Mouse (Mus musculus) lung, adult 18-20 months (tissue): ENCODE data around the gene Zfp428.

Source experiments
- DNase-seq, 2 experiments: peaks; one replicate each; pipeline ENCODE4 v3.0.0; 2022; ENCODE audit warnings: mixed read lengths in 2 of 2

The Zfp428 gene

GRCm38 (mm10) chr7:24523723-24524122, 16.9 kb downstream of the Zfp428 start:
- no peak for DNase-seq

GRCm38 (mm10) chr7:24524978-24525377, 18.2 kb downstream of the Zfp428 start:
- DNase-seq = no peak

- DNase-seq = no peak
These were observed 19.0 kb downstream of the Zfp428 start for GRCm38 (mm10) chr7:24525686-24526420.

GRCm38 (mm10) chr7:24528861-24529260, 22.1 kb downstream of the Zfp428 start:
- no peak for DNase-seq

- DNase-seq = no peak
These were observed 22.8 kb downstream of the Zfp428 start for GRCm38 (mm10) chr7:24529580-24529979.

GRCm38 (mm10) chr7:24530062-24530931, 23.5 kb downstream of the Zfp428 start, which contains the start of gene Irgq:
TSS of gene Irgq (plus strand) at chr7:24530689.
- peak; percentile 98 to 99 for DNase-seq

GRCm38 (mm10) chr7:24531211-24531971, 24.6 kb downstream of the Zfp428 start:
- peak; percentile 72 to 80 for DNase-seq

- DNase-seq = no peak
These were observed 26.3 kb downstream of the Zfp428 start for GRCm38 (mm10) chr7:24533031-24533571.

GRCm38 (mm10) chr7:24533806-24534205, 27.0 kb downstream of the Zfp428 start:
- no peak for DNase-seq

- DNase-seq = no peak
These were observed 27.5 kb downstream of the Zfp428 start for GRCm38 (mm10) chr7:24534301-24534700.

- DNase-seq = no peak
These were observed 30.3 kb downstream of the Zfp428 start for GRCm38 (mm10) chr7:24537081-24537480.

GRCm38 (mm10) chr7:24537591-24537990, 30.8 kb downstream of the Zfp428 start:
- DNase-seq = no peak

GRCm38 (mm10) chr7:24538154-24538553, 31.3 kb downstream of the Zfp428 start:
- DNase-seq = no peak

- DNase-seq = no peak
These were observed 31.9 kb downstream of the Zfp428 start for GRCm38 (mm10) chr7:24538701-24539100.

GRCm38 (mm10) chr7:24539686-24540085, 32.9 kb downstream of the Zfp428 start:
- DNase-seq = peak in 1 of 2 experiments; percentile 24

GRCm38 (mm10) chr7:24544506-24544905, 37.7 kb downstream of the Zfp428 start:
- no peak for DNase-seq

- DNase-seq = no peak
These were observed 39.3 kb downstream of the Zfp428 start, which contains the start of the genes Pinlyp and Xrcc1 for GRCm38 (mm10) chr7:24546068-24546614. TSS of gene Pinlyp (minus strand) at chr7:24546118. TSS of gene Xrcc1 (plus strand) at chr7:24546289.

- DNase-seq = peak; percentile 99 to 100
These were observed 40.0 kb downstream of the Zfp428 start for GRCm38 (mm10) chr7:24546634-24547389.

GRCm38 (mm10) chr7:24547534-24548036, 40.8 kb downstream of the Zfp428 start:
- DNase-seq = no peak

GRCm38 (mm10) chr7:24551985-24552759, 45.4 kb downstream of the Zfp428 start:
- peak; percentile 29 to 59 for DNase-seq
